Mouse (Mus musculus) heart, embryonic 12.5 days (tissue): ENCODE measurements around the gene Gm20388. TPM values are rescaled to one million over a fixed set of nuclear protein-coding genes. Genes with fewer than 3 reads are reported as not detected.

Source experiments
- ATAC-seq: fragments of 200-750 bp; cut with Nextera tagmentation; 2 replicates; pipeline ENCODE4 v1.8.0; 2017; ENCODE audit warnings: moderate TSS enrichment, moderate library complexity; ENCODE audit not compliant: insufficient number of reproducible peaks, low FRiP score
- H3K27ac ChIP-seq: fragments of 300-500 bp; sonication (generic); 2 replicates; pipeline ENCODE4 v1.5.1; 2016; ENCODE audit warnings: mild to moderate bottlenecking, moderate library complexity; ENCODE audit not compliant: poor library complexity, severe bottlenecking
- H3K27me3 ChIP-seq: fragments of 300-500 bp; sonication (generic); replicated peaks from 2 replicates; pipeline ENCODE4 v1.6.1; 2016; ENCODE audit warnings: mild to moderate bottlenecking, moderate library complexity
- H3K36me3 ChIP-seq: fragments of 300-500 bp; sonication (generic); 2 replicates; pipeline ENCODE4 v1.6.1; 2016; ENCODE audit warnings: mild to moderate bottlenecking, moderate library complexity
- H3K4me1 ChIP-seq: fragments of 300-500 bp; sonication (generic); replicated peaks from 2 replicates; pipeline ENCODE4 v1.6.1; 2016; ENCODE audit warnings: mild to moderate bottlenecking
- H3K4me2 ChIP-seq: fragments of 300-500 bp; sonication (generic); 2 replicates; pipeline ENCODE4 v1.6.1; 2016; ENCODE audit warnings: mild to moderate bottlenecking, moderate library complexity
- H3K4me3 ChIP-seq: fragments of 300-500 bp; sonication (generic); 2 replicates; pipeline ENCODE4 v1.5.1; 2016; ENCODE audit warnings: mild to moderate bottlenecking
- H3K9ac ChIP-seq: fragments of 300-500 bp; sonication (generic); 2 replicates; pipeline ENCODE4 v1.6.1; 2016; ENCODE audit warnings: mild to moderate bottlenecking, moderate library complexity
- H3K9me3 ChIP-seq: fragments of 300-500 bp; sonication (generic); replicated peaks from 2 replicates; pipeline ENCODE4 v1.6.1; 2016; ENCODE audit warnings: mild to moderate bottlenecking, moderate library complexity
- WGBS: fragments of 180-500 bp; shearing (Covaris S2); methylation state at CpG from one replicate; pipeline ENCODE4 v1.1.7; 2016; 5-methylcytosine and 5-hydroxymethylcytosine counted together
- polyA plus RNA-seq: library from polyadenylated mRNA; unstranded; fragments of >200 nt; fragmentation: Nextera tagmentation; extraction: Ambion mirVana; gene quantifications from 2 replicates; pipeline ENCODE4 v1.2.1, GENCODE M21; 2016

Gene Gm20388
- polyA plus RNA-seq, 1 experiment from 2014 or later = not detected

DNA sequence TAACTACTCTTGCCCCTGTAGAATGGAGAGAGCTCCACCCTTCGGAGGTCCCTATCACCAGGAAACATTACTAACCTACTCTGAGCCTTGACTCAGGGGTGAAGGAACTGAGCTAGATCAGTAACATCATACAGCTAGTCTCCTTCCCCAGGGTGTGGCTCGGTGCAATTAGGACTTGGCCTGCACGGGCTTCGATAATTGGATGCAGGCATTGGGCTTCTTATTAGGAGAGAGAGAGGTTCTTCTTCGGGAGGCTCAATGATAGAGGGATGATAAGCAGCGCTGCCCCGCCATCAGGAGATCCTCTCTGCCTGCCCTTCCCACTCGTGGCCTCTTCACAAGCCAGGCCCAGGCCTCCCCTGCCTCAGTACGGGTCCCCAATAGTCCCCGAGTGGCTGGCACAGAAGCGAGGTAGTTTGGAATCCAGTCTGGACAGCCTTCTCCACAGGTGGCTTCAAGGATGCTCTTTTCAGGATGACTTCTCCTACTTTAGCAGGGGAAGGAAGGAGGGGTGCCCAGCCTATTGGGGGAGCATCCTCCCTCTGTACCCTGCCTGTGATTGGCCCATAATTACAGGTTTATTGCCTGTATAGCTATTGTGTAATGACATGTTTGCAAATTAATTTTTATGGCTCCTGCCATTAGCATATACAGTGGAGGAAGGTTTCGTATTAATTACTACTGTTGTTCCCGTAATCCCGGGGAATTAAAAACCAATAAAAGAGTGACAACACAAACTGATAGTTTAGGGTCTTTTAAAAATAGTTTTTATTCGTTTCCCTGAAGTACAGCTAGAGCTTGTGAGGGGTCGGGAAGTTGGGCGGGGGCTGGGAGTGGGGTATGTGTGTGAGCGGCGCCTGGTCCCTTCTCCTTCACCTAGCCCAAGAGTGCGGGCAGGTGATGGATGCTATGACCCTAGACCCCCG lies 575.2 kb downstream of the Gm20388 start:
- peak overlapping the region; percentile 91 for H3K4me3 ChIP-seq
- H3K9me3 ChIP-seq = no peaks in the 10 kb centered on the region
- H3K27me3 ChIP-seq = no peaks in the 10 kb centered on the region
- WGBS = 37% methylated on average over 21 of the region's 21 CpGs
- H3K9ac ChIP-seq = peak overlapping the region; percentile 95; the same call in 1 of the 2 replicates
- H3K27ac ChIP-seq = no peak overlapping the region
- peak overlapping the region; percentile 92 for H3K4me2 ChIP-seq
- no peak for ATAC-seq
- H3K36me3 ChIP-seq = no peaks in the 10 kb centered on the region
- peaks cover 44% of the 10 kb centered on the region for H3K4me1 ChIP-seq

DNA sequence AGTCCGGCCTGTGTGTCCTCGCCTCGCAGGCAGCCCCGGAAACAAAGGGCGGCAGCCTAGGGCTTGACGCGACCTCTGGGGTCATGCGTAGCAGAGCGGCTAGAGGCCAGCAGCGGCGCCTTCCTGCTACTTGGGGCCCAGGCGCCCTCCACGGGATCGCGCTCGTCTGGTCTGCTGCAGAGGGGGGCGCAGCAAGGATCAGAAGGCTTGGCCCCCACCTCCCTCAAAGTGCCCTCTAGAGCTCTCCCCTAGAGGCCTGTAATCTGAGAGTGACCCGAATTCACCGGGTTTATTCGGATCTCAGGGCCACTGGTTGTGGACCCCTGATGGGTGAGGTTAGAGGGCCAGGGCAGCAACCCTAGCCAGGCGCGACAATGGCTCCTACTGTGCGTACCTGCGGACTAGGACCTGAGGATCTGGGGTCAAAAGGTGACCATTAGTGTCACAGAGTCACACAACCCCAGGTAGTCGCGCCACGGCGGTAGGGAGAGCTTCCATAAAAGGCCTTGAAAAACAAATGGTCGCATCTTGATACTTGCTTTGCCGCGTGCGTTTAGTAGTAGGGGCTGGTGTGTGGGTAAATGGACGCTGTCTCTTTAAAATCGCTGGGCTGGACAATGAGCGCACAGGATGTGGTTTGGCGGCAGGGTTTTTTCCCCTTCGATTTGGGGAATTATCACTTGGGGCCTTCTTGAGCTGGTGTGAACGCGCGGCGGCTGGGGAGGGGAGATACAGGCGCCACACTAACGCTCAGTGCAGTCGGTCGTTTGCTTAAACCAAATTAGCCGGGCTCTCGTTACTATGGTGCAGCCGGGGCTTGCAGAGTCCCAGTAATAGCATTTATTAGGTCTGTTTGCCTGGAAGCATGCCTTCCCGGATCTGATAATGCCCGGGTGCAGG lies 576.1 kb downstream of the Gm20388 start:
- ATAC-seq = peak; percentile 23
- Histone ChIP-seq H3K36me3 (no peaks in the 10 kb centered on the region), H3K4me3 (peak overlapping the region; percentile 91), H3K27ac (peak overlapping the region; percentile 94), H3K9ac (peak overlapping the region; percentile 95), H3K9me3 (no peaks in the 10 kb centered on the region), H3K4me1 (peaks cover 54% of the 10 kb centered on the region), H3K4me2 (peak overlapping the region; percentile 92), H3K27me3 (no peaks in the 10 kb centered on the region)
- 2% methylated on average over 50 of the region's 50 CpGs for WGBS

DNA sequence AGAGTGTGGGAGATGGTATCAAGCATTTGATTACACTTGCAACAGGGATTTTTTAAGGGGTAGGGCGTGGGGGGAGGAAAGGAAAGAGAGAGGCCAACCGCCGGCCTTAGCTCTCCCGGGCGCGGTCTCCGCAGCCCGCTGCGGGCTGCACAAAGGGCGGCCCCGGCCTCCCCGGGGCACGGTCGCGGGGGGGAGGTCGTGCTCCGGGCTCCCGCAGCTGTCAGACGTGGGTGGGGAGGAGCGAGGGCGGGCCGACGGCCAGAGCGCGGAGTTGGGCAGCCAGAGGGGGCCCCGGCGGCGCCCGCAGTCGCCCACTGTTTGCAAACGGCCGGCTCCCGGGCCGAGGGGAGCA lies 576.7 kb downstream of the Gm20388 start:
- peaks cover 60% of the 10 kb centered on the region for H3K4me1 ChIP-seq
- no peaks in the 10 kb centered on the region for H3K9me3 ChIP-seq
- WGBS = under 1% methylated on average over 34 of the region's 34 CpGs
- ATAC-seq = peak; percentile 40
- peak overlapping the region; percentile 91 for H3K4me3 ChIP-seq
- H3K27ac ChIP-seq = peak overlapping the region; percentile 94
- peak overlapping the region; percentile 92 for H3K4me2 ChIP-seq
- no peaks in the 10 kb centered on the region for H3K27me3 ChIP-seq
- H3K36me3 ChIP-seq = no peaks in the 10 kb centered on the region
- peak overlapping the region; percentile 95 for H3K9ac ChIP-seq

DNA sequence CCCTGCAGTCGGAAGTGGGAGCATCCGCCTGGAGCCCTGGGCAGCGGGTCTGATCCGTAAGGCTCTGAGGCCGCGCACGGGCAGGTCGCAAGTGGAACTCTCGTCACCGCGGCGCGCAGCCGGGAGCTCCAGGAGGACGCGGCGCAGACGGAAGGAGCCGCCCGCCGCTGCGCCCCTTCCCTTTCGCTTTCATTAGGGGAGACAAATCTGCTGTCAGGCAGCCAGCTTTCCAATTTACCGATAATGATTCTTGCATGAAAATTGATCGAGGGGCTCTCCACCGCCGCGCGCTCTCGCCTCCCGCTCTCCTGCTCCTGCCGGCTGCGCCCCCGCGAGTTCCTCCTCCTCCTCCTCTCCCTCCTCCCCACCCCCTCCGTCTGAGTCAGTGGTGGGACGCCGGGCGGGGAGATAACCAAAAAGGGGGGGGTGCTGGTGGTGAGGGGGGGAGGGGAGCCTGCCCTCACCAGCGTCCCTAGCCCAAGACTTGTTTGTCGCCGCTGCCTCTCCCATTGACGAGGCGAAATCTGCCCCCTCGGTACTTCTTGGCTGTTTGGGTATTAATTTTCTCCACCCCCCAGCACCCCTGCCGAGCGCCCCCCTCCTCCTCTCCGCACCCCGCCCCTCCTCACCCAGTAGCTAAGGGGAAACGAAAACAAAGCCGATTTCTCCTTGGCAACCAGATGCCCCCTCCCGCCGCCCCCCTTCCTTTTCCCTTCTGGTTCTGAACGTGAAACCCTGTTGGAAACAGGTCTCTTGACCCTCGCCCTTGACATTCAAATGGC lies 577.3 kb downstream of the Gm20388 start:
- Histone ChIP-seq H3K36me3 (no peaks in the 10 kb centered on the region), H3K27me3 (no peaks in the 10 kb centered on the region)
- WGBS = under 1% methylated on average over 55 of the region's 55 CpGs

DNA sequence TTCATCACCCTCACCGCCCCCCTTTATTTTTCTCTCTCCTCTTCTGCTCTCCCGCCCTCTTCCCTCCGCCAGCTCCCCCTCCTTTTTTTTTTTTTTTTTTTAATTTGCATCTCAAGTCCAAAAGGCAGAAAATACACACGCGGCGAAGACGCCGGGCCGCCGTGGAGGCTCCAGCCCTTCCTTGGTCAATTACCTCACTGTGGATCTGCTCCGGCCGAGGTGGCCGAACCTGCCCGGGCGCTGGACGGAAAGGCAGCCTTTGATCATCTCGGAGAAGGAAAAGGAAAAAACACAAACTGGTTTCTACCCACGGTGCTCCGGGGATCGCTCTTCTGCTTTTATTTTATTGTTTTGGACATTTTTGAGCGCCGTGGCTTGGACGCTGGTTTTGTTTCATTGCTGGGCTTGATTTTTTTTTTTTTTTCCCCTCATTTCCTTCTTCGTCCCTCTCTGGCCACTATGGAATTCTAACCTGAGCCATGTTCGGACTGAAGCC lies 578.0 kb downstream of the Gm20388 start:
- Histone ChIP-seq H3K4me2 (peak overlapping the region; percentile 92), H3K27ac (peak overlapping the region; percentile 94), H3K27me3 (no peaks in the 10 kb centered on the region), H3K36me3 (no peaks in the 10 kb centered on the region), H3K4me1 (peaks cover 72% of the 10 kb centered on the region), H3K9me3 (no peaks in the 10 kb centered on the region), H3K4me3 (peak overlapping the region; percentile 91), H3K9ac (peak overlapping the region; percentile 95)
- WGBS = under 1% methylated on average over 25 of the region's 25 CpGs
- ATAC-seq = no peak

More for the DNA sequence above, 577.3 kb downstream of the Gm20388 start:
- H3K9ac ChIP-seq = peak overlapping the region; percentile 95
- peaks cover 65% of the 10 kb centered on the region for H3K4me1 ChIP-seq
- peak; percentile 64 for ATAC-seq
- H3K27ac ChIP-seq = peak overlapping the region; percentile 94
- no peaks in the 10 kb centered on the region for H3K9me3 ChIP-seq
- H3K4me2 ChIP-seq = peak overlapping the region; percentile 92
- H3K4me3 ChIP-seq = peak overlapping the region; percentile 91

DNA sequence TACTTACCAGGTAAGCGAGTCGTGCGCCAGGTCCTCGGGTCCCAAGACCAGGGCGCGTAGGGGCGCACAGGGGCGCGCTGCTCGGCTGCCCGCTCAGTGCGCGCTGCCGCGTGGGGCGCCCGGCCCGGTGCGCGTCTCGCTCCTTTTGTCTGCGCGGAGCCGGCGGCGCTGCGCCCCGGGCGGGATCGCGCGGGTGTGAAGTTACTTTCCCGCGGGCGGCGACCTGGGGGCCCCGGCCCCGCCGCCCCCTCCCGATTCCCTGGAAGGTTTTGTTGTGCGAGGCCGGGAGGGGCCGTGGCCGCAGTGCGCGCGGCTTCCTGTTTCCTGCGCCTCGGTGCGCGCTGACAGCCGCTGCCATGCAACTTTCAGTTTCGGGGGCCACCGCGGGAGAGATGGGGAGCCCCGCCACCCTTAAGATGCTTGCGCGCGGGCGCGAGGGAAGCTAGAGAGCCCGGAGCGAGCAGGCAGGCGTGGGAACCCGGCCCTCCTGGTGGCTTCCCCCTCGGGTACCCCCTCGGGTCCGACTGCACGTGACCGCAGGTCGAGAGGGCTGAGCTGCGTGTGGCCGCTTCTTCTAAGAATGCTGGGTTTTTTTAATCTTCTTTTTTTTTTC lies 578.6 kb downstream of the Gm20388 start:
- peaks cover 72% of the 10 kb centered on the region for H3K4me1 ChIP-seq
- H3K4me3 ChIP-seq = peak overlapping the region; percentile 91
- no peaks in the 10 kb centered on the region for H3K36me3 ChIP-seq
- H3K4me2 ChIP-seq = peak overlapping the region; percentile 92
- no peaks in the 10 kb centered on the region for H3K27me3 ChIP-seq
- H3K9ac ChIP-seq = peak overlapping the region; percentile 95
- WGBS = under 1% methylated on average over 73 of the region's 73 CpGs
- H3K9me3 ChIP-seq = no peaks in the 10 kb centered on the region
- peak overlapping the region; percentile 94 for H3K27ac ChIP-seq
- ATAC-seq = no peak

DNA sequence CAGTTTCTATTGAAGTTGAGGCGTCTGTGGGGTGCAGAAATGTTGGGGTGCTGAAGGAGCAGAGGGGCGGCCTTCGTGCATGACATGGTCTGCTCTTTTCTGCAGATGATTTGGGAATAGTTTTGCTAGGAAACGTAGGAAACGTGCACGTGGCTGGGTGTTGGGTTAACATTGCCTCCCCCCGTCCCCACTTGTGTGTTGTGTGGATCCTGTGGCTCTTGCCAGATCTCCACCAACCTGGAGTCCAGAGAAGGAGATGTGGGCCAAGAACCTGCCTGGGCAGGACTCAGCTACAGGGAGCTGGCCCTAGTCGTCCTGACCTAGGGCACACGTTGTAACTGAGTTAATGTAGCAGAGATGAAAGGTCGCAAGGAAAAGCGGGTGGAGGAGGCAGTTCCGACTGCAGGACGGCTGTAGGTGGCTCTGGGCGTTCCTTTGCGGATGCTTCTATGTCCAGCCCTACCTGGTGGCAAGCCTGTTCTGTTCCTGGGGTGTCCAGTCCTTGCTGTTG lies 579.2 kb downstream of the Gm20388 start:
- WGBS = 2% methylated on average over 15 of the region's 15 CpGs
- H3K4me1 ChIP-seq = peaks cover 72% of the 10 kb centered on the region
- peak overlapping the region; percentile 95 for H3K9ac ChIP-seq
- H3K27ac ChIP-seq = peak overlapping the region; percentile 94
- H3K4me3 ChIP-seq = peak overlapping the region; percentile 91
- ATAC-seq = no peak
- peak overlapping the region; percentile 92 for H3K4me2 ChIP-seq
- H3K27me3 ChIP-seq = no peaks in the 10 kb centered on the region
- H3K36me3 ChIP-seq = no peaks in the 10 kb centered on the region
- H3K9me3 ChIP-seq = no peaks in the 10 kb centered on the region

- ATAC-seq = no peak
- peak overlapping the region; percentile 92 for H3K4me2 ChIP-seq
- peak overlapping the region; percentile 95 for H3K9ac ChIP-seq
- no peaks in the 10 kb centered on the region for H3K27me3 ChIP-seq
- no peaks in the 10 kb centered on the region for H3K36me3 ChIP-seq
- H3K9me3 ChIP-seq = no peaks in the 10 kb centered on the region
- peak overlapping the region; percentile 94 for H3K27ac ChIP-seq
- H3K4me3 ChIP-seq = peak overlapping the region; percentile 91
- peaks cover 72% of the 10 kb centered on the region for H3K4me1 ChIP-seq
- 11% methylated on average over 12 of the region's 12 CpGs for WGBS
These were observed 579.9 kb downstream of the Gm20388 start for GRCm38 (mm10) chr8:120490354-120491141.

DNA sequence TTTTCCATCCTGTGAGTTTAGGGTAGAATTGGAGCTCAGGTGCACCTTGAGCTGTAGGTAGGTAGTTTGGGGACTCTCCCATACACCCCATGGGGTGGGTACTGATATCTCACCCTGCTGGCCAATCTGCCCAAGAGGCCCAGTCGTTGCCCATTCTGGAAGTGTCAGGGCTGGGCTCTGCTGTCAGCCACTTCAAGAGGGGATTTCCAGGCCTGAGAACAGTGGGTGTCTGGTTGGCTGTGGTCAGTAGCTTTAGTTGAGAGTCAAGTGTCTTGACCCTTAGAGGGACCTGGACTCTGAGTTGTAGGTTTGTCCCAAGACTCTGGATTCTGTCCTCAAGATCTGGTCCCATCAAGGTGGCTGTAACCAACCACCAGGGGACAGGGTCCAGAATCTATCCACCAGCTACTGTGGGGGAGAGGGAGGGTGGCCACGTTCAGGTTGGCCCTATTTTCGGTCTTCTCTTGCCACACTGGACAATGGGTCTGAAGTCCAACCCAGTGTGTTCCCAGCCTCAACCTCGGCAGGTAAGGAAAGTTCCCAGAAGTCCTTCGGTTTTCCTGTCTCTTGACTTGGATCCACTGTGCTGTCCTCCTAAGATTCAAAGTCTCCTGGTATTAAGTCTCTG lies 580.6 kb downstream of the Gm20388 start:
- H3K27ac ChIP-seq = peak overlapping the region; percentile 94; the same call in 1 of the 2 replicates
- WGBS = 55% methylated on average over 5 of the region's 5 CpGs
- peak overlapping the region; percentile 91 for H3K4me3 ChIP-seq

More for the DNA sequence above, 580.6 kb downstream of the Gm20388 start:
- Histone ChIP-seq H3K27me3 (no peaks in the 10 kb centered on the region), H3K4me2 (peak overlapping the region; percentile 92), H3K36me3 (no peaks in the 10 kb centered on the region), H3K9ac (peak overlapping the region; percentile 95; the same call in 1 of the 2 replicates), H3K4me1 (peaks cover 72% of the 10 kb centered on the region), H3K9me3 (no peaks in the 10 kb centered on the region)
- no peak for ATAC-seq
